Mouse (Mus musculus) mesoderm, embryonic 11.5 days (tissue): Measurements from ENCODE around the gene Olfr862.

Source experiments
- DNase-seq: peaks from one replicate; pipeline ENCODE4 v3.0.0-alpha.2; 2012; ENCODE audit warnings: low read depth, low spot score

The Olfr862 gene

DNA sequence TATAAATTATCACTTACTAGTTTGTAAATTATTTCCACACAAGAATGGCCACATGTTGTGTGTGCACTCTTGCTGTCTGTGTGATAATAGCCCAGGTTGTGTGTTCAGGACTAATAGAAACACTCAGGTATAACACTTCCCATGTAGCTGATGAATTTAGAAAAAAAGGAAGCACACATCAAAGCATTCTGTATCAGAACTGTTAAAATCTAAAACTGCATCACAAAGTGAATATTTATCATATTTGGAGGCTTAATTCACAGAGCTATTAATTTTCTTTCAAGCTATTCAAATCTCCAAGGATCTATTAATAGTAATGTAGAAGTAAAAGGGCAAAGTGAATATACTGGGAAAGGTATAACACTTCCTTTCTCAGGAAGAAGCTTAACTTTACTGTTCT lies at the start of gene Olfr862:
Olfr862 (minus strand) TSS at position 101 of the 400 bp plus-strand sequence.
- no peak for DNase-seq

DNA sequence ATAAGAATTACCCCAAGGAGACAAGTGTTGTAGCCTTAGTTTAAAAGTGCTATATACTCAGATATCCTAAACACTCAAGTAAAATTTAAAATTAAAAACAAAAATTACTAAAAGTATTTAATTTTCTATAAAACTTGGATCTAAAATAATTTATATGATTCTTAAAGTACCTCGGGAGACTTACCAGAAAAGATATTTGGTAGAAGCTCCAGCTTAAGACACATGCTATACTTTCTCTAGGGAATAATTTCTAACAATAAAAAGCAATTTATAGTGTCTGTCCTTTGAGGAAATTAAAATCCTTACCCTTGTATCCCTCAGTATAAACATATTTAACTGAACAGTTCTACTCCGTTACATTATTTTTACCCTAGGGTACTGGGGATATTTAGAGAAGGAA lies 28.8 kb upstream of the Olfr862 start, which contains the start of gene Olfr77:
Olfr77 (plus strand) TSS at position 301 of the 400 bp plus-strand sequence.
- DNase-seq, result no peak

DNA sequence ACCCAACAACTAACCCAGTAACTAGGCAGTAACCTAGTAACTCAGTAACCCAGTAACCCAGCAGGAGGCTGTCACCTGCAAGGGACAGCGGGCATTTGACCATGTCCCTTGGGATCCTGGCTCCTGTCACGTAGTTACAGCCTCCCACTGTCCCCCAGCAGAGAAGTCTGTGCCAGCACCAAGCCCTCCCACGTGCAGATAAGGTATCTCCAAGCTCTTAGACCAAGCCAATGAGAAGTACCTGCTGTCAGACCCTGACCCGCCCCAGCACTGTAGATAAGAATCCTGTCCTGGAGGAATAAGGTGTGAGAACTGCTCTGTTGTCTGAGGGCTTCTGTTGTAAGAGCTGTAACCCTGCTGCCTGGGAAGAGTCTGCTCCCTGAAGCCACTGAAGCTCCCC lies 23.4 kb upstream of the Olfr862 start:
- no peak for DNase-seq

DNA sequence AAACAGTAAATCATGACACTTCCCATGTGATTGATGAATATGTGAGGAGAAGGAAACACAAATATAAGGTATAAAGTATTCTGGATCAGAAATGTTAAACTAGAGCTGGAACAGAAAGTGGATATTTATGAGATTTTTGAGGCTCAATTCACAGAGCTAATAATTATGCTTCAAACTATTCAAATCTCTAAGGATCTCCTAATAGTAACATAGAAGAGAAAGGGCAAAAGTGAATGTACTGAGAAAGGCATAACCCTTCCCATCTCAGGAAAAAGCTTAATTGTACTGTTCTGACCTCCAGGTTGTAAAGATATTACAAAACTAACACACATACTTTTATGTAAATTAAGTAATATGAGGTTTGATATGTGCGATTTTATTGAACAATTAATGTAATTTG lies 38.2 kb downstream of the Olfr862 start, which contains the start of gene Olfr860:
Olfr860 (minus strand) TSS at position 101 of the 400 bp plus-strand sequence.
- DNase-seq, result no peak
